Mouse (Mus musculus): Measurements from ENCODE around the gene Ptpn20. TPM values are rescaled to one million over a fixed set of nuclear protein-coding genes. Genes with fewer than 3 reads are reported as not detected.

The Ptpn20 gene
- polyA plus RNA-seq, 1 experiment from 2014 or later, result not detected

DNA sequence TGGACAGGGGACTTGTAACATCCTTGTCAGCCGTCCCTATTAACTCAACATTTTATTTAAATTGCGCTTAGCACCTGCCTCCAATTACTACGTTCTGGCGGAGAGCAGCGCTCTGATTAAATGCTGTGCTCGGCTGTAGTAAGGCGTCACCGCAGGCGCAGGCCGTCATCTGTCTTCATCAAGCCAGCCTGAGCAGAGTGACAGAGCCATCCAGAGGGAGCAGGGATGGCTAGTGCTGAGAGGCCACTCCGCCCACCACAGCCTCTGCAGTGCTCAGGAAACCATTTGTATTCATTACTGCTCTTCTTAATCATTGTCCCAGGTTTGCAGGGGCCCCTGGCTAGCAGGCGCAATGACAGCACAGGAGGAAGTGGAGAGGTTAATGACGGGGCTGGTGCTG is 94.7 kb downstream of the Ptpn20 start:
- Histone ChIP-seq H3K4me3 (ENCODE audit: low read length) (no peak overlapping the region), H3K4me2 (replicated peaks; ENCODE audit: low read depth, low read length) (peak overlapping the region; percentile 10; the same call in 1 of the 2 replicates), H3K4me1 (ENCODE audit: control insufficient read depth, insufficient read depth, low read length) (peaks cover 17% of the 10 kb centered on the region; the same call in 1 of the 2 replicates), H3K27me3 (ENCODE audit: control insufficient read depth, insufficient read depth, low read length) (no peaks in the 10 kb centered on the region), H3K36me3 (ENCODE audit: control insufficient read depth, insufficient read depth, low read length) (no peaks in the 10 kb centered on the region), H3K27ac (ENCODE audit: low read depth, low read length) (no peak overlapping the region), H3K9ac (ENCODE audit: low read depth, low read length) (no peak overlapping the region), H3K9me3 (ENCODE audit: control insufficient read depth, low read length) (no peaks in the 10 kb centered on the region)
- WGBS, result 11% methylated on average over 13 of the region's 13 CpGs
- peak; percentile 70; the same call in 1 of the 2 replicates for ATAC-seq (ENCODE audit: low FRiP score, low TSS enrichment)

DNA sequence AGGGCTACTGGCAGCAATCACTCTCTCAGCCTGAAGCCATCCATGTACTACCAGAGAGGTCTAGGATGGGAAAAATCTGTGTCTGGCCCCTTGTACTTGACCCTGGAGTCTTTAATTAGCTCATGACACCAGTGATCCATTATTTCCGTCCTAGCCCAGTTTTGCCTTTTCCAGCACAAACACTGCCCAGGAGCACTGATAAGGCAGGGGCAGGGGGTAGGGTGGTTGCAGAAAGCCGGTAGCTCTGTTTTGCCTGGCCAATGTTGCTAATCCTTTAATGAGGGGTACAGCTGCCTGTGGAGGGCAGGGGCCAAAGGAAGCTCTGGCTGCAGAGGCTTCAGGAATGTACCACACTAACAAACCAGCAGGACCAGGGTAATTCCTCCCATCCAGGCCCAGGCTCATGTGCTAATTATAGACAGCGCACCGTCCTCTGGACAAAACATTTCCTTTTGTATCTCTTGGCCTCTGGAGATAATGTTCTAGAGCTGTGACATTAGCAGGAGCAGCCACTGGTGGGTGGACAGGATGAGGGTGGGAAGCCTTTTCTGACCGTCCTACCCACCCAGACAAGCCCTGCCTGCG is 98.5 kb downstream of the Ptpn20 start:
- H3K9me3 ChIP-seq (ENCODE audit: control insufficient read depth, low read length), result no peaks in the 10 kb centered on the region
- H3K4me2 ChIP-seq (replicated peaks; ENCODE audit: low read depth, low read length), result no peak overlapping the region
- ATAC-seq (ENCODE audit: low FRiP score, low TSS enrichment), result no peak
- H3K27me3 ChIP-seq (ENCODE audit: control insufficient read depth, insufficient read depth, low read length), result no peaks in the 10 kb centered on the region
- H3K9ac ChIP-seq (ENCODE audit: low read depth, low read length), result no peak overlapping the region
- no peaks in the 10 kb centered on the region for H3K36me3 ChIP-seq (ENCODE audit: control insufficient read depth, insufficient read depth, low read length)
- no peak overlapping the region for H3K27ac ChIP-seq (ENCODE audit: low read depth, low read length)
- 49% methylated on average over 6 of the region's 6 CpGs for WGBS
- H3K4me1 ChIP-seq (ENCODE audit: control insufficient read depth, insufficient read depth, low read length), result peaks cover 17% of the 10 kb centered on the region; the same call in 1 of the 2 replicates
- H3K4me3 ChIP-seq (ENCODE audit: low read length), result no peak overlapping the region

DNA sequence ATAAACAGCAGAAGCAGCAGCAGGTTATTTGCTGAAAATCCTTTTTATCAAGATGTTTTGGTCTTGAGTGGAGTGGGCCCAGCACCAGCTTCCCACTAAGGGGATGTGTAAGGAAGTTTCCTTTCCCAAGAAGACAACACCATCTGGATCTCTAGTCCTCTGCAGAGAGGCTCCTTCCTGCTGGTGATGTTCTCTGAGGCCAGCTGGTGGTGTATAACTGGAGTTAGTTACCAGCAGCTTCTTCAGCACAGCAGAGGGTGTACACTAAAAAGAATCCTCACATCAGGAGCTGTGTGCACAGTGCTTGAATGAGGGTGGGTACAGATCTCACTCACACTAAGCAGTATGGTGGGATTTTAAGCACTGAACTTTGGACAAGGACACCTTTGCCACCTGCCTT is 100.0 kb downstream of the Ptpn20 start:
- Histone ChIP-seq H3K36me3 (ENCODE audit: control insufficient read depth, insufficient read depth, low read length) (no peaks in the 10 kb centered on the region), H3K4me2 (replicated peaks; ENCODE audit: low read depth, low read length) (no peak overlapping the region), H3K9ac (ENCODE audit: low read depth, low read length) (no peak overlapping the region), H3K9me3 (ENCODE audit: control insufficient read depth, low read length) (no peaks in the 10 kb centered on the region), H3K4me3 (ENCODE audit: low read length) (no peak overlapping the region), H3K27me3 (ENCODE audit: control insufficient read depth, insufficient read depth, low read length) (no peaks in the 10 kb centered on the region), H3K4me1 (ENCODE audit: control insufficient read depth, insufficient read depth, low read length) (0 out of 2 replicates have a peak, but pooled peaks cover 10% of the 10 kb centered on the region), H3K27ac (ENCODE audit: low read depth, low read length) (no peak overlapping the region)
- no peak for ATAC-seq (ENCODE audit: low FRiP score, low TSS enrichment)

Other genes starting within 250 kb of the Ptpn20 start
- 23.1 and 24.5 TPM in 2 replicates for gene Mapk8, start 142.0 kb upstream of the Ptpn20 start, polyA plus RNA-seq (2014; fragmentation: Nextera tagmentation; extraction: Ambion mirVana)
- gene Frmpd2, start 117.5 kb upstream of the Ptpn20 start, polyA plus RNA-seq (2014; fragmentation: Nextera tagmentation; extraction: Ambion mirVana), result not detected in 2 replicates